Mouse (Mus musculus): ENCODE results near the gene 1810013L24Rik. TPM values are rescaled to one million over a fixed set of nuclear protein-coding genes. Genes with fewer than 3 reads are reported as not detected.

Gene 1810013L24Rik
- polyA plus RNA-seq, 1 experiment, result 46.6 TPM

GRCm38 (mm10) chr16:8822586-8822985 is 7.3 kb upstream of the 1810013L24Rik start:
- Histone ChIP-seq H3K27ac (ENCODE audit: control insufficient read depth, insufficient read depth, low read depth, low read length) (no peak overlapping the region), H3K4me3 (ENCODE audit: control insufficient read depth, low read depth, low read length) (no peak overlapping the region), H3K36me3 (ENCODE audit: control insufficient read depth, insufficient read depth, low read length) (no peaks in the 10 kb centered on the region), H3K4me1 (ENCODE audit: control insufficient read depth, insufficient read depth, low read length) (peaks cover 3% of the 10 kb centered on the region; the same call in 1 of the 2 replicates), H3K27me3 (ENCODE audit: control insufficient read depth, insufficient read depth, low read length) (no peaks in the 10 kb centered on the region)
- no peak for TF ChIP-seq POLR2A (IDR thresholded peaks at IDR 0.05; ENCODE audit: control insufficient read depth, low read depth, low read length)
- no peak for TF ChIP-seq CTCF (IDR thresholded peaks at IDR 0.05; ENCODE audit: control insufficient read depth, insufficient read depth, insufficient replicate concordance, low read depth, low read length)

DNA sequence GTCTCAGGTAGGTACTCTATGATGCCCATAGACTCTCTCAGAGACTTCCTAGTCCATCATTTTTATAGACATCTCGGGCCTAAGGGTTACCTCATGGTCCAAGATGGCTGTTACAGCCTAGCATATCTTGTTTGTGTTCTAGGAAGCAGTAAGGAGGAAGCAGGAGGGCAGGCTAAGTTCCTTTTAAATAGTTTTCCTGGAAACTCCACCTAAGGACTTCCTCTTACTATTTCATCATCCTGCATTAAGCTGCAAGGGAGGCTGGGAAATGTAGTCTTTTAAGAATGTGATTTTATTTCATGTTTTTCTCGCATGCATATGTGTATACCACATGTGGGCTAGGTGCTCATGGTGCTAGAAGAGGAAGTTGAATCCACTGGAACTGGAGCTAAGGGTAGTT is 6.2 kb upstream of the 1810013L24Rik start:
- TF ChIP-seq CTCF (IDR thresholded peaks at IDR 0.05; ENCODE audit: control insufficient read depth, insufficient read depth, insufficient replicate concordance, low read depth, low read length), result no peak
- TF ChIP-seq POLR2A (IDR thresholded peaks at IDR 0.05; ENCODE audit: control insufficient read depth, low read depth, low read length), result no peak
- no peaks in the 10 kb centered on the region for H3K36me3 ChIP-seq (ENCODE audit: control insufficient read depth, insufficient read depth, low read length)

DNA sequence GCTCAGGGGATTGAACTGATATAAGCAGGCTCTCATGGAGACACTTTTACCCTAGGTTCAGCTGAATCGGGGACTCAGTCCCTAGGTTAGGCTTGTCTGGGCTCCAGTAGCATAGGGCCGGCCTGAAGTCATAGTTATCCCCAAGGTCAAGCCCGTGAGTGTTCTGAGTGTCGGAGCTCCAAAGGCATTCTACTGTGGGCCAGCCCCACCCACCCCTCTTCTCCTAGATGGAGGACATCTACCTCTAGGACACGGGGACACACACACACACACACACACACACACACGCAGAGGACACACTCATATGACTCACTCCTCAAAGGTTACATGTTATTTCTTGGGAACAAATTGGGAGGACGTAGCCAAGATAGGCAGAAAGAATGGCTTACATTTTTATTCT is 2.5 kb upstream of the 1810013L24Rik start:
- no peak overlapping the region for H3K4me3 ChIP-seq (ENCODE audit: control insufficient read depth, low read depth, low read length)
- no peak for TF ChIP-seq CTCF (IDR thresholded peaks at IDR 0.05; ENCODE audit: control insufficient read depth, insufficient read depth, insufficient replicate concordance, low read depth, low read length)
- no peak for TF ChIP-seq POLR2A (IDR thresholded peaks at IDR 0.05; ENCODE audit: control insufficient read depth, low read depth, low read length)

More for the DNA sequence above, 6.2 kb upstream of the 1810013L24Rik start:
- Histone ChIP-seq H3K4me1 (ENCODE audit: control insufficient read depth, insufficient read depth, low read length) (peaks cover 6% of the 10 kb centered on the region; the same call in 1 of the 2 replicates), H3K27me3 (ENCODE audit: control insufficient read depth, insufficient read depth, low read length) (no peaks in the 10 kb centered on the region), H3K27ac (ENCODE audit: control insufficient read depth, insufficient read depth, low read depth, low read length) (no peak overlapping the region), H3K4me3 (ENCODE audit: control insufficient read depth, low read depth, low read length) (no peak overlapping the region)

DNA sequence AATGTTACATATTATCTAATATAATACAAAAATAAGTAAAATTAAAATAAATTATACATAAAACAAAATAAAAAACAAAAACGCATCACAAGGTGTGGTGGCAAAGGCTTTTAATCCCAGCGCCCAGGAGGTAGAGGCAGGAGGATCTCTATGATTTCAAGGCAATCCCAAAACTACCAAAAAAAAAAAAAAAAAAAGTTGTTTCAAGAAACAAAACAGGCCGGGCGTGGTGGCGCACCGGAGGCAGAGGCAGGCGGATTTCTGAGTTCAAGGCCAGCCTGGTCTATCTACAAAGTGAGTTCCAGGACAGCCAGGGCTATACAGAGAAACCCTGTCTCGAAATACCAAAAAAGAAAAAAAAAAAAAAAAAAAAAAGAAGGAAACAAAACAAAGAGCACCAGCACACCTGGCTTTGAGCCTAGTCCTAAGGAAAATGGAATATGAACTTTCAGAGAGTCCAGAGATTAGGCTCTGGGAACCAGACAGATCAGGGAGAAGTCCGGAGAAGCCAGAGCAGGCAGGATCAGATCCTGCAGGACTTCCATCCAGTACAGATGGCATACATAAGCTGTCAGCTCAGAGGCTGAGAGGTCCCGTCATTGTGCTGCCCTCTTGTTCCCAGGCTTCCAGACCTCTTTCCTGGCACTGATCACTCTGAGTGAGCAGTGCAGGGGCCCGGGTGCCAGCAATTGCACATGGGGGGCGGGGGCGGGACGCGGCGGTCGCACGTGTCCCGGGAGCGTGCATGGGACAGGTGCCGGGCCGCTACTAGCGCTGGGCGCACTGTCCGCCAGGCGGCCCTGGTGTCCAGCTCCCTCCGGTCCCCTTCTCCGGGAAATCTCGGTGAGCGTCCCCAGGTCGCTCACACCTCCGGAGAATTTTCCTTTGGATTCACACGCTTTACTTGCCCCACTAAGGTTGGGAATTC is 1.0 kb upstream of the 1810013L24Rik start:
- Histone ChIP-seq H3K27me3 (ENCODE audit: control insufficient read depth, insufficient read depth, low read length) (no peaks in the 10 kb centered on the region), H3K27ac (ENCODE audit: control insufficient read depth, insufficient read depth, low read depth, low read length) (peak overlapping the region; percentile 96), H3K36me3 (ENCODE audit: control insufficient read depth, insufficient read depth, low read length) (peaks cover 2% of the 10 kb centered on the region), H3K4me1 (ENCODE audit: control insufficient read depth, insufficient read depth, low read length) (peaks cover 14% of the 10 kb centered on the region), H3K4me3 (ENCODE audit: control insufficient read depth, low read depth, low read length) (peak overlapping the region; percentile 83)
- TF ChIP-seq POLR2A (IDR thresholded peaks at IDR 0.05; ENCODE audit: control insufficient read depth, low read depth, low read length) (no peak), CTCF (IDR thresholded peaks at IDR 0.05; ENCODE audit: control insufficient read depth, insufficient read depth, insufficient replicate concordance, low read depth, low read length) (peak; percentile 22; the same call in 1 of the 2 replicates)

More for the DNA sequence above, 2.5 kb upstream of the 1810013L24Rik start:
- H3K36me3 ChIP-seq (ENCODE audit: control insufficient read depth, insufficient read depth, low read length), result peaks cover 2% of the 10 kb centered on the region
- no peak overlapping the region for H3K27ac ChIP-seq (ENCODE audit: control insufficient read depth, insufficient read depth, low read depth, low read length)
- no peaks in the 10 kb centered on the region for H3K27me3 ChIP-seq (ENCODE audit: control insufficient read depth, insufficient read depth, low read length)
- peaks cover 14% of the 10 kb centered on the region for H3K4me1 ChIP-seq (ENCODE audit: control insufficient read depth, insufficient read depth, low read length)

- H3K4me3 ChIP-seq (ENCODE audit: control insufficient read depth, low read depth, low read length), result peak overlapping the region; percentile 83
- H3K4me1 ChIP-seq (ENCODE audit: control insufficient read depth, insufficient read depth, low read length), result peaks cover 14% of the 10 kb centered on the region
- TF ChIP-seq CTCF (IDR thresholded peaks at IDR 0.05; ENCODE audit: control insufficient read depth, insufficient read depth, insufficient replicate concordance, low read depth, low read length) (no peak), POLR2A (IDR thresholded peaks at IDR 0.05; ENCODE audit: control insufficient read depth, low read depth, low read length) (0 out of 2 replicates have a peak, but pooled peaks have one; percentile 25)
- peak overlapping the region; percentile 76 for H3K27ac ChIP-seq (ENCODE audit: control insufficient read depth, insufficient read depth, low read depth, low read length)
- H3K27me3 ChIP-seq (ENCODE audit: control insufficient read depth, insufficient read depth, low read length), result no peaks in the 10 kb centered on the region
- peaks cover 2% of the 10 kb centered on the region for H3K36me3 ChIP-seq (ENCODE audit: control insufficient read depth, insufficient read depth, low read length)
These were observed 721 bp downstream of the 1810013L24Rik start for GRCm38 (mm10) chr16:8830431-8831211.

GRCm38 (mm10) chr16:8831241-8831640 is 1.3 kb downstream of the 1810013L24Rik start:
- peak overlapping the region; percentile 83 for H3K4me3 ChIP-seq (ENCODE audit: control insufficient read depth, low read depth, low read length)
- TF ChIP-seq POLR2A (IDR thresholded peaks at IDR 0.05; ENCODE audit: control insufficient read depth, low read depth, low read length) (no peak), CTCF (IDR thresholded peaks at IDR 0.05; ENCODE audit: control insufficient read depth, insufficient read depth, insufficient replicate concordance, low read depth, low read length) (no peak)
- H3K36me3 ChIP-seq (ENCODE audit: control insufficient read depth, insufficient read depth, low read length), result peaks cover 2% of the 10 kb centered on the region
- H3K27ac ChIP-seq (ENCODE audit: control insufficient read depth, insufficient read depth, low read depth, low read length), result peak overlapping the region; percentile 76
- H3K4me1 ChIP-seq (ENCODE audit: control insufficient read depth, insufficient read depth, low read length), result peaks cover 14% of the 10 kb centered on the region
- H3K27me3 ChIP-seq (ENCODE audit: control insufficient read depth, insufficient read depth, low read length), result no peaks in the 10 kb centered on the region

DNA sequence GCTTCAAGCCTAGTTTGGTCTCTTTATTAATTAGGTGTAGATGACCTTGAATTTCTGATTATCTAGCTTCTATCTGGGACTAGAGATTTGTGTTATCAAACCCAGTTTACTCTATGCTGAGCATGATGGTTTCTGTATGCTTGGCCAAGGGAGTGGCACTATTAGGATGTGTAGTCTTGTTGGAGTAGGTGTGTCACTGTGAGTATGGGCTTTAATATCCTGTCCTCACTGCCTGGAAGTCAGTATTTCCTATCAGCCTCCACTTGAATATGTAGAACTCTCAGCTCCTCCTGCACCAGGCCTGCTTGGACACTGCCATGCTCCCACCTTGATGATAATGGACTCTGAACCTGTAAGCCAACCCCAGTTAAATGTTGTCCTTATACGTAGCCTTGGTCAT is 7.0 kb downstream of the 1810013L24Rik start:
- H3K27ac ChIP-seq (ENCODE audit: control insufficient read depth, insufficient read depth, low read depth, low read length), result no peak overlapping the region
- TF ChIP-seq POLR2A (IDR thresholded peaks at IDR 0.05; ENCODE audit: control insufficient read depth, low read depth, low read length) (no peak), CTCF (IDR thresholded peaks at IDR 0.05; ENCODE audit: control insufficient read depth, insufficient read depth, insufficient replicate concordance, low read depth, low read length) (no peak)
- no peaks in the 10 kb centered on the region; the same call in 1 of the 2 replicates for H3K4me1 ChIP-seq (ENCODE audit: control insufficient read depth, insufficient read depth, low read length)
- no peaks in the 10 kb centered on the region for H3K27me3 ChIP-seq (ENCODE audit: control insufficient read depth, insufficient read depth, low read length)
- H3K36me3 ChIP-seq (ENCODE audit: control insufficient read depth, insufficient read depth, low read length), result no peaks in the 10 kb centered on the region; the same call in 1 of the 2 replicates
- no peak overlapping the region for H3K4me3 ChIP-seq (ENCODE audit: control insufficient read depth, low read depth, low read length)

All from testis, adult 2 months (tissue).